Mouse (Mus musculus) 3134 (cell line): ENCODE results near the gene Ppt1.

ENCODE experiments used
- DNase-seq: peaks from one replicate; pipeline ENCODE4 v3.0.0-alpha.2; 2011; ENCODE audit warnings: low spot score; ENCODE audit not compliant: insufficient read length; ENCODE audit errors: extremely low read depth

Ppt1 gene

DNA sequence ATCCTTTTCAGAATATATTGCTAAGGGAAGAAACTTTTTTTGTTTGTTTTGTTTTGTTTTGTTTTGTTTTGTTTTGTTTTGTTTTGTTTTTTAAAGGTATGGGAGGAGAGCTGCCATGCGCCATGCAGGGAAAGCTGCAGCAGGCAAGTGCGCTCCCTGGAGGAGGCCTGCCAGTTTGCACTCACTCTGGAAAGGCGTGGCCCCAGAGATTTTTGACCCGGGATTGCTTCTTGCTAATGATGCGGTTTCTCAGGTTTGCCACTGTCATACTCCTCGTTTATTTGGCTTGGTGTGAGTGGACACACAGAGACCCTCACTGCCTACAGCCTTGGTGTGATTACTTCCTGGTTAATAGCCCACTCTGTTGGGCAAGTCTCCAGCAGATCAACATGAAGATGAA, 66.1 kb downstream of the Ppt1 start:
- DNase-seq: no peak

GRCm38 (mm10) chr4:122903709-122904108, 67.7 kb downstream of the Ppt1 start:
- no peak for DNase-seq

GRCm38 (mm10) chr4:122905359-122905758, 69.3 kb downstream of the Ppt1 start:
- DNase-seq: no peak
